Mouse (Mus musculus): ENCODE results near the gene Pcf11.

Pcf11 gene

GRCm38 (mm10) chr7:92637021-92637625 lies 32.6 kb downstream of the Pcf11 start, which contains the start of gene Ankrd42:
Gene Ankrd42, minus strand, starts transcription at chr7:92637142.
- DNase-seq (ENCODE audit: low spot score in 2 of 2): peak; percentile 83 to 91

GRCm38 (mm10) chr7:92636295-92637011 lies 33.3 kb downstream of the Pcf11 start:
- peak in 1 of 2 experiments; percentile 7 for DNase-seq (ENCODE audit: low spot score in 2 of 2)

GRCm38 (mm10) chr7:92630167-92630566 lies 39.6 kb downstream of the Pcf11 start:
- DNase-seq (ENCODE audit: low spot score in 2 of 2): no peak

DNA sequence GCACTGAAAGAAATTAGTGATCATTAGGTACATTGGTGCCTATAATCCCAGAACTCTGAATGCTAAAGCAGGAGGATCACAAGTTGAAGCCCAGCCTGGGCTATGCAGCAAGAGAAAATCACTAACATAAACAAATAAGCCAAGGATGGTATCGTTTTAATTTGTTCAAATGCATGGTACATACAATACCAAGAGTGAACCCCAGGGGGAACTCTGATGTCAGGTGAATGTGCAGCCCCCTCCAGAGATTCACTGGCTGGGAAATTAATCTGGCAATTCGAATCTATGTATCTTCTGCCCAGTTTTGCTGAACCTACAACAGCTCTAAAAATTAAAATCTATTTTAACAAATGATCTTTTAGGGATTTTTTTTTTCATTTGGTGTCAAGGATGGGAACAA lies 45.2 kb downstream of the Pcf11 start:
- DNase-seq (ENCODE audit: low spot score in 2 of 2): no peak

GRCm38 (mm10) chr7:92610830-92611229 lies 58.9 kb downstream of the Pcf11 start:
- no peak for DNase-seq (ENCODE audit: low spot score in 2 of 2)

DNA sequence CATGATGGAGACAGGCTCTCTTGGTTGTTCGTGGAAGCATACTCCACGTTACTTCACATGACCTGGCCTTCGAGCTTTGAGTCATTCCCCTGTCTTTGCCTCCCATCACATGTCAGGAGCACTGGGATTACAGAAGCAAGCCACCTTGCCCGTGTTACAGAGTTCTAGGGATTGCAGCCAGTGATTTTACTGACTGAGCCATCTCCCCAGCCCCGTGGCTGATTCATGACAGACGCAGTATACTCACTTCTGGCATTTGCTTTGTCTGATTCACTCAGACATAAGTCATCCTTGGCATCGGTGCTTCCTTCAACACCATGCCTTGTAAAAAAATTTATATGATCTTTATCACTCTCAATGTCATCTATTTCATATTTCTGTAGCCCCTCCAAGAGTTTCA lies 64.8 kb downstream of the Pcf11 start:
- DNase-seq (ENCODE audit: low spot score in 2 of 2): no peak
